Mouse (Mus musculus): Measurements from ENCODE around the gene Nfic. TPM values are rescaled to one million over a fixed set of nuclear protein-coding genes. Genes with fewer than 3 reads are reported as not detected.
"Not testable (repeated sequence)": the region's sequence is repeated elsewhere in the genome, so short reads cannot be mapped to it uniquely, and the experiment has no call there.

The Nfic gene
- polyA plus RNA-seq, 1 experiment from 2014 or later, result 139 TPM

DNA sequence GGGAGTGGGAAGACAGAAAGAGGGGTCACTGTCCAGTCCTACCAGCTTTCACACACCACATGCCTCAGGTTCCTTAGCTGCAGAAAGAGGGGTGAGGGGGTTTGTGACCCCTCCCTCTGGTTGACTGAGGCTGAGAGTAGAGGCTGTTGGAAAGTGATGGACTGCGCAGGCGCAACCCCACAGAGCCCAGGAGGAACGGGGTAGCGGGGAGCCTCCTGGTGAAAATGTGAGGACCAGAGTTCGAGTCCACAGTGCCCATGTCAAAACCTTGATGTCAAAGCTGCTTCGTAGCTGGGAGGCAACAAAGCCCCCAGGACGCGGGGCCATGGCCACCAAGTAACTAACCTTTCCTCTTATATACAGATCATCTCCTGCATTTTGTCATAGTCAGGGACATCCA lies 2.2 kb upstream of the Nfic start:
- ATAC-seq (ENCODE audit: insufficient number of reproducible peaks, low FRiP score, low TSS enrichment, low read depth), result no peak
- Histone ChIP-seq H3K9ac (no peak overlapping the region), H3K27me3 (peaks cover 96% of the 10 kb centered on the region), H3K4me1 (peaks cover 11% of the 10 kb centered on the region), H3K4me2 (replicated peaks) (no peak overlapping the region), H3K4me3 (replicated peaks) (no peak overlapping the region), H3K9me3 (replicated peaks) (no peaks in the 10 kb centered on the region), H3K27ac (replicated peaks) (no peak overlapping the region), H3K36me3 (no peaks in the 10 kb centered on the region)
- 81% methylated on average over 8 of the region's 8 CpGs for WGBS

DNA sequence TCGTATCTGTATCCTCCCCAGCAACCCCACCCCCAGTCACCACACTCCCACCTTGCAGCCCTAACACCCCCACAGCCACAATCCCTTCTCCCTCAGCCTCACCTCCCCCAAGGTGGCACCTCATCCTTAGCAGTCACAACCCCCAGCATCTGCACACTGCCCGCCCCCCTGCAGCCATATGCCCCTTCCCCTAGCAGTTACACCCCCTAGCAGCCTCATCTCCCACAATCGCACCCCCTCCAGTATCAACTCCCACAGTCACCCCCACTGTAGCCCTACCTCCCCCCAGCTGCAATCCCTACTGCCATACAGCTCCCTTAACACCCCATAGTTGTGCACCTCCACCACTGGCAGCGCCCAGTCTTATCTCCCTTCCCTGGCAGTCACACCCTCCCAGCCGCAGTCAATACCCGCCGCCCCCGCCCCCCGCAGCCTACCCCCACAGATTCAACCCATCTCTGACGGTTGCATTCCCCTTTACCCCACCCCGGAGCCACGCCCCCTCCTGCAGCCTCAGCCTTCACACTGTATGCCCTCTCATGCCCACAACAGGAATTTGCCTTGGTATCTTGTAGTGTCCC lies 1.6 kb upstream of the Nfic start:
- Histone ChIP-seq H3K9ac (no peak overlapping the region), H3K4me2 (replicated peaks) (no peak overlapping the region), H3K27ac (replicated peaks) (no peak overlapping the region), H3K36me3 (no peaks in the 10 kb centered on the region), H3K4me3 (replicated peaks) (no peak overlapping the region), H3K4me1 (peaks cover 11% of the 10 kb centered on the region), H3K9me3 (replicated peaks) (no peaks in the 10 kb centered on the region), H3K27me3 (peaks cover 96% of the 10 kb centered on the region)
- no peak for ATAC-seq (ENCODE audit: insufficient number of reproducible peaks, low FRiP score, low TSS enrichment, low read depth)
- WGBS, result 42% methylated on average over 12 of the region's 12 CpGs

DNA sequence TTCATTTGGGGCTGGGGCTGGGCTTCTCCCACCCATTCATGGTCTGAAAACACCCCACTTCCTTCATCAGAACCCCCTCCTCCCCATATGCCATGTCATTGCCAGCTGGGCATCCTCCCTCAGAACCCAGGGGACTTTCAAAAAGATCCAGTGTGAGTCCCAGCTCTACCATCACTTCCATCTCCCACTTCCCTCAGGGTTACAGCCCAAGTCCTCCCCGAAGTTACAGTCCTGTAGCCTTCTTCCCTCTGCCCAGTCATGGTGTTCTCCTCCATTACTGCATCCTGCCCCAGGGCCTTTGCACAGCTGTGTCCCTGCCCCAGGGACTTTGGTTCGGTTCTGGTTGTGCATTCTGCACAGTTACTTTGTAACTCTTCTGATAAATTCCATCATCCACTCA lies 1.3 kb downstream of the Nfic start:
- H3K27me3 ChIP-seq, result peaks cover 89% of the 10 kb centered on the region
- no peaks in the 10 kb centered on the region for H3K9me3 ChIP-seq (replicated peaks)
- WGBS, result 63% methylated on average over 2 of the region's 2 CpGs
- peaks cover 10% of the 10 kb centered on the region for H3K4me1 ChIP-seq
- no peak overlapping the region for H3K4me3 ChIP-seq (replicated peaks)
- no peak overlapping the region for H3K27ac ChIP-seq (replicated peaks)
- H3K36me3 ChIP-seq, result no peaks in the 10 kb centered on the region
- H3K4me2 ChIP-seq (replicated peaks), result no peak overlapping the region
- no peak for ATAC-seq (ENCODE audit: insufficient number of reproducible peaks, low FRiP score, low TSS enrichment, low read depth)
- no peak overlapping the region for H3K9ac ChIP-seq

DNA sequence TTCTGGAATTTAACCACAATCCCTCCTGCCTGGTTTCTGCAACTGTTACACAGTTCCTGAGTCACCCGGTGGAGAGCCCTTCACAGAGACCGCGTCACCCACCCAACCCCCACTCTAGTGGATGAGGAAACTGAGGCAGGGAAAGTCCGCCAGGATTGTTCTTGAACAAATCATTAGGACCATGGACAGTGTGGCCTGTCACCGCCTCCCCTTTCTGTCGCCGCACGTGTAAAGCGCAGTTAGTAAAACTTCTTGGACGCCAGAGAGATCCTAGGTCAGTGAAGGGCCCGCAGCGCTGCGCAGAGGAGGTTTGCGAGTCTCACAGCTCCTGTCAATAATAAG lies 2.5 kb downstream of the Nfic start:
- Histone ChIP-seq H3K4me1 (peaks cover 10% of the 10 kb centered on the region), H3K27ac (replicated peaks) (no peak overlapping the region), H3K9ac (no peak overlapping the region), H3K4me2 (replicated peaks) (no peak overlapping the region), H3K4me3 (replicated peaks) (peak overlapping the region; percentile 12; the same call in 1 of the 2 replicates), H3K9me3 (replicated peaks) (no peaks in the 10 kb centered on the region), H3K27me3 (peaks cover 90% of the 10 kb centered on the region), H3K36me3 (no peaks in the 10 kb centered on the region)
- no peak for ATAC-seq (ENCODE audit: insufficient number of reproducible peaks, low FRiP score, low TSS enrichment, low read depth)
- WGBS, result 3% methylated on average over 14 of the region's 14 CpGs

DNA sequence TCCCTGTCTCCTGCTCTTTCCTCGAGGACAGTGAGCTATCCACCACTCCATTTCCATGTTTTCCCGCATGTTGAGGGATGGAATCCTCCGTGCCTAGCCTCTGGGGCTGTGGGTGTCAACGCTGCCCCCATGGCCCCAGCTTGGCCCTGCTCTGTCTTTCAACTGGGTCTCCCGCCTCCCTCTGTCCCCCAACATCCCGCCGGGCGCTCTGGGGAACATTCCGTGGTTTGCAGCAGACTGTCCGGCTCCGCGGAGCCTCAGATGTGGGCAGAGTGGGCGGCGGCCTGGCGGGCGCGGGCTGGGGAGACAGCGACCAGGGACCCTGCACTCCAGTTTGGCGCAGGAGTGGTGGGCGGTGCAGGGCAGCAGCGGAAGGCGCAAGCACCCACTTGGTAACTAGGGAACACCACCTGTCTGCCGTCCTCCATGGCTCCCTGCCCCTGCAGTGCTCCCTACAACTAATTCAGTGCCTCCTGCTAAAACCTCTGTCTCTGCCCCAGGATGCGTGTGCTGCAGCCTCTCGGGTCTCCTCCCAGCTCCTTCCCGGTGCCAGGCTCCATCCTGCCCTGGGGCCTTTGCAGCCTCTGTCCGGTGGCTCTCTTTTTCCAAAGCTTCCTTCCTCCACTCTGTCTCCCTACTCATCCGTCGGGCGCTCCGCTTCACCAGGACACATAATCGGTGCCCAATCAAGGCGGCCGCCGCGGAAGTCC lies 3.0 kb downstream of the Nfic start:
- H3K9me3 ChIP-seq (replicated peaks), result no peaks in the 10 kb centered on the region
- ATAC-seq (ENCODE audit: insufficient number of reproducible peaks, low FRiP score, low TSS enrichment, low read depth), result no peak
- no peak overlapping the region; the same call in 1 of the 2 replicates for H3K4me2 ChIP-seq (replicated peaks)
- H3K4me1 ChIP-seq, result peaks cover 10% of the 10 kb centered on the region
- peaks cover 84% of the 10 kb centered on the region for H3K27me3 ChIP-seq
- H3K4me3 ChIP-seq (replicated peaks), result peak overlapping the region; percentile 12
- H3K27ac ChIP-seq (replicated peaks), result no peak overlapping the region
- H3K9ac ChIP-seq, result no peak overlapping the region
- 5% methylated on average over 36 of the region's 36 CpGs for WGBS
- H3K36me3 ChIP-seq, result no peaks in the 10 kb centered on the region

DNA sequence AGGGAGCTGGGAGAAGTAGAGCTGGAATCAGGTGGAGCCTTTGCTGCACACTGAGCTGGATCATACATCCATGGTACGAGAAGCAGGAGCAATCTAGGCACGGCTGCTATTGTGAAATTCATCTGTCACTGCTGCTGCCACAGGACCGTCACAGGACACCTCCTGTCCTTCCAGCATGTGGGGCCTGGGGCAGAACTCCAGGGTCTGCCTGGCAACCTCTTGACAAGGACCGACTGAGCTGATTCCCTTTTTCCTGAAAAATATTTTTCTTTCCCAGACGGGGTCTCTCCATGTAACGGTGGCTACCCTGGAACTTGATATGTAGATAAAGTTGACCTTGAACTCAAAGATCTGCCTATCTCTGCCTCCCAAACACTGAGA lies 4.1 kb downstream of the Nfic start:
- H3K4me1 ChIP-seq, result peaks cover 10% of the 10 kb centered on the region
- no peak overlapping the region for H3K27ac ChIP-seq (replicated peaks)
- H3K9me3 ChIP-seq (replicated peaks), result no peaks in the 10 kb centered on the region
- no peak overlapping the region for H3K4me3 ChIP-seq (replicated peaks)
- H3K27me3 ChIP-seq, result peaks cover 74% of the 10 kb centered on the region
- no peaks in the 10 kb centered on the region for H3K36me3 ChIP-seq
- H3K4me2 ChIP-seq (replicated peaks), result no peak overlapping the region
- ATAC-seq (ENCODE audit: insufficient number of reproducible peaks, low FRiP score, low TSS enrichment, low read depth), result no peak
- 54% methylated on average over 6 of the region's 6 CpGs for WGBS
- H3K9ac ChIP-seq, result no peak overlapping the region

DNA sequence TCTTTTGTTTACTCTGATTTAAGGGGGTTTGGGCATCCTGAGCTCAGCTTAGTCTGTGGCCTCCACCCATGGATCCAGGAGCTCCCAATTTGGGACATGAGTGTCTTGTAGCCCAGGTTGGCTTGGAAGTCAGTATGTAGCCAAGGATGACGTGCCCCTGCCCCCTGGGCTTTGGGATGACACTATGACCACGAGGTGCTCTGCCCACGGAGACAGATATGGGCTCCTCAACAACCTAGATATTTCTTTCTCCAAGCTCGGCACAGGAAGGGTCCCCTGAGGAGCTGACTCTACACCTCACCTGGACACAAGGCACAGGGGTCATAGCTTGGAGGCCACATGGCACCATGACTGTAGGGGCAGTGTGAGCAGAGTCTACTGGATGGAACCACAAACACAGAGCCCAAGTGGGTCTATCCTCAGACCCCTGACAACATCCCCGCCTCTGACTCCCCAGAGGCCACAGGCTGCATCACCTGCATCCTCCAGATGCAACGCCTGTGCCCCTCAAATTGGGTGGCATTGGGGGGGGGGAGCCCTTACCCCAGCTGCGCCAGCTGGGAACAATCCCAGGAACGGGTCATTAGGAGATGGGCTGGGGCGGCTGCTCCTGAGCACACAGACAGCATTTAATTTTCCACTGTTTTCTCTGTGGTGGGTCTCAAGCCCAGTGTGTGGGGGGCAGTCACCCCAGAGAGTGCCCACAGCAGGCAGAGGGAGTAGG lies 4.6 kb downstream of the Nfic start:
- Histone ChIP-seq H3K27me3 (peaks cover 70% of the 10 kb centered on the region), H3K4me2 (replicated peaks) (no peak overlapping the region), H3K9ac (no peak overlapping the region; the same call in 1 of the 2 replicates), H3K4me1 (peaks cover 10% of the 10 kb centered on the region), H3K4me3 (replicated peaks) (no peak overlapping the region), H3K27ac (replicated peaks) (no peak overlapping the region), H3K36me3 (no peaks in the 10 kb centered on the region), H3K9me3 (replicated peaks) (no peaks in the 10 kb centered on the region)
- WGBS, result 49% methylated on average over 9 of the region's 9 CpGs
- ATAC-seq (ENCODE audit: insufficient number of reproducible peaks, low FRiP score, low TSS enrichment, low read depth), result no peak

DNA sequence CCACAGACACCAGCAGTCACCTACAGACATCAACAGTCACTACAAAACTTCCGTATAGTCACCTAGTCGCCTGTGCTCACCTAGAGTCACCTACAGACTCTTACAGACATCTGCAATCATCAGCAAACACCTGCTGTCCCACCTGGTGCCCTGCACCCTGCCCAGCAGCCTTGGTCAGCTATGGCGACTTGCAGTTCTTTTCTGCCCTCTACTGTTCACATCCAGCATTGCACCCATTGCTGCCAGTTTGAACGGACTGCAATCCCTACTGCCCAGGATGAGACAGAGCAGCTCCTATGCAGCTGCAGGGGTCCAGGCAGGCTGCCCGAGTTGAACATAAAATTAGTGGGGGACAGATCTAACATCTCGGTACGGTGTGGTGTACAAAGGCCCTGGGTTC lies 5.3 kb downstream of the Nfic start:
- Histone ChIP-seq H3K4me3 (replicated peaks) (no peak overlapping the region), H3K9me3 (replicated peaks) (no peaks in the 10 kb centered on the region), H3K4me1 (peaks cover 10% of the 10 kb centered on the region), H3K27ac (replicated peaks) (no peak overlapping the region), H3K27me3 (peaks cover 64% of the 10 kb centered on the region), H3K9ac (no peak overlapping the region), H3K36me3 (no peaks in the 10 kb centered on the region), H3K4me2 (replicated peaks) (no peak overlapping the region)
- 0 out of 2 replicates have a peak, but pooled peaks have one; percentile 36 for ATAC-seq (ENCODE audit: insufficient number of reproducible peaks, low FRiP score, low TSS enrichment, low read depth)
- WGBS, result 1% methylated on average over 7 of the region's 7 CpGs

DNA sequence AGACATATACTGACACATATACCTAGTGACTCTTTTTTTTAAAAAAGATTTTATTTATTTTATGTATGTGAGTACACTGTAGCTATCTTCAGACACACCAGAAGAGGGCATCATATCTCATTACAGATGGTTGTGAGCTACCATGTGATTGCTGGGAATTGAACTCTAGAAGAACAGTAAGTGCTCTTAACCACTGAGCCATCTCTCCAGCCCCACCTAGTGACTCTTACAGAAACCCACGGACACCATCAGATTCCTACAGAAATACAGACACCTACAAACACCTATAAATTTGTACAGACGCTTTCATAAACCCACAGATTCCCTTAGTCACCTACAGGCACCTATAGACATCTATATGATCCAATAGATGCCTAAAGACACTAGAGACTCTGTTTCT lies 9.9 kb downstream of the Nfic start:
- ATAC-seq (ENCODE audit: insufficient number of reproducible peaks, low FRiP score, low TSS enrichment, low read depth); H3K9me3 ChIP-seq (replicated peaks); H3K27ac ChIP-seq (replicated peaks); H3K4me3 ChIP-seq (replicated peaks); H3K36me3 ChIP-seq; H3K4me1 ChIP-seq; H3K9ac ChIP-seq; H3K4me2 ChIP-seq (replicated peaks): not testable (repeated sequence)
- peaks cover 27% of the 10 kb centered on the region for H3K27me3 ChIP-seq
- 32% methylated on average over 2 of the region's 2 CpGs for WGBS

DNA sequence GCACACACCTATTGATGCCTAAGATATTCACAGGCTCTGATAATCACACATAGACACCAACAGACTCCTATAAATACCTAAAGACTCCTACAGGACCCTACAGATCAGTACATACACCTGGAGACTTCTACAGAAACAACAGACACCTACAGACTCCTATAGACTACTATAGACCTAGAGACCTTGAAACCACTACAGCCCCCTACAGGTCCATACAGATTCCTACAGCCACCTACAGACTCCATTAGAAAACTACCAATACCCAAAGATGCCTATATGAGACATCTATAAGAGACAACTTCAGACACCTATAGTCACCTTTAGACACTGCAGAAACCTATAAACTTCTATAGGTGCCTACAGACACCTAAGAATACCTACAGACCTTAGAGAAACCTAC lies 14.4 kb downstream of the Nfic start:
- H3K36me3 ChIP-seq, result no peaks in the 10 kb centered on the region
- H3K27me3 ChIP-seq, result peaks cover 9% of the 10 kb centered on the region; the same call in 1 of the 2 replicates
- H3K9ac ChIP-seq, result no peak overlapping the region
- H3K4me3 ChIP-seq (replicated peaks), result no peak overlapping the region
- no peaks in the 10 kb centered on the region for H3K9me3 ChIP-seq (replicated peaks)
- H3K27ac ChIP-seq (replicated peaks), result no peak overlapping the region
- ATAC-seq (ENCODE audit: insufficient number of reproducible peaks, low FRiP score, low TSS enrichment, low read depth), result no peak
- H3K4me1 ChIP-seq, result no peaks in the 10 kb centered on the region
- H3K4me2 ChIP-seq (replicated peaks), result no peak overlapping the region

DNA sequence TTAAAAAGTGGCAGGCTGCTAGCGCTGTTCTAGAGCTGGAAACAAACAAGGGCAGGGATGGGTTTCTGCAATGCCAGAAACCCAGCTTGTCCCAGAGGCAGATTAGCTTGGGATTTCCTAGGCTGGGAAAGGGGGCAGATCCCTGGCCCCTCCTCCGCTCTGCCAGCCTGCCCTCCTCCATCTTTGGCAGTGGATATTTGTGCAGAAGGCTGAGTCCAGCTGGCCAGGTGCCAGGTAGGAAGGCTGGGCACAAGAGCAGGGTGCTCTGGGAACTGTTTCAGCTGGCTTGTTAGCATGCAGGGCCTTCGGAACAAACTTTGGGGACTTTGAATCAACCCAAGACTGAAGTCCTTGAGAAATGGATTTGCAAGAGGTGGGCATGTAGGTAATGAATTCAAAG lies 20.0 kb downstream of the Nfic start:
- ATAC-seq (ENCODE audit: insufficient number of reproducible peaks, low FRiP score, low TSS enrichment, low read depth), result no peak
- no peak overlapping the region for H3K27ac ChIP-seq (replicated peaks)
- 64% methylated on average over 3 of the region's 3 CpGs for WGBS

More for the DNA sequence above, 20.0 kb downstream of the Nfic start:
- H3K4me1 ChIP-seq, result peaks cover 44% of the 10 kb centered on the region
- no peak overlapping the region for H3K4me3 ChIP-seq (replicated peaks)
- no peaks in the 10 kb centered on the region for H3K36me3 ChIP-seq
- no peak overlapping the region for H3K9ac ChIP-seq
- no peaks in the 10 kb centered on the region for H3K27me3 ChIP-seq
- no peaks in the 10 kb centered on the region for H3K9me3 ChIP-seq (replicated peaks)
- H3K4me2 ChIP-seq (replicated peaks), result no peak overlapping the region

Measured in embryonic facial prominence, embryonic 15.5 days (tissue).